Mouse (Mus musculus): ENCODE results near the gene Pacrg. TPM values are rescaled to one million over a fixed set of nuclear protein-coding genes. Genes with fewer than 3 reads are reported as not detected.

Pacrg gene
- 0.23 TPM in 1 of 2 replicates, not detected in the other for polyA plus RNA-seq (2012; rRNA removed)

DNA sequence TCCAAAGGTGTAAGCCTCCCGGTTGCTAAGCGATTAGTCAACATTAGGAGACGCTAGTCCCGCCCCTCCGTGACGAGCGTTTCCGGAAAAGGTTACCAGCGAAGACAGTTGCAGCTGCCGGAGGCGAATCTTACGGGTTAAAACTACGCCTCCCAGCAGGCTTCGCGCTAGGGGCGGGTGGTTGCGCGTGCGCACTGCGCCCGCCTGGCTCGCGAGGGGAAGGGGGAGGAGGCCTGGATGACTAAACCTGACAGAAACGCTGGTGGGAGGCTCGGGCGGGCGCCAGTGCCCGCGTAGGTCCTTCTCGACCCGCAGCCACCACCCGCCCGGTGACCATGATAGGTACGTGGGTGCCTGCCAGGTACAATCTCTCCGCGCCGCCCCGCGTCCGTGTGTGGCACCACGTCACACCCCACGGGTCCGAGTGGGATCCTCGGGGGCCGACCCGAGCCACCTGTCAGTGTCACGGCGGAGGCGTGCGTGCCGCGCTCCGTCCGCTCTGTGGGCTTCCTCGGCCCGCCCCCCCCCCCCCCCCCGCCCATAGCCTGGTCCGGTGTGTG, at the start of gene Pacrg, which contains the start of gene Prkn:
Gene Pacrg, minus strand, starts transcription at position 164 of the 560 bp plus-strand sequence.
Gene Prkn, plus strand, starts transcription at position 237 of the 560 bp plus-strand sequence.

Other genes with a start within 250 kb of the Pacrg start
- 0.84 and 0.99 TPM in 2 replicates for gene Prkn, start 73 bp upstream of the Pacrg start, polyA plus RNA-seq (2012; rRNA removed)

All from stomach, adult 2 months (tissue).